Mouse (Mus musculus): Measurements from ENCODE around the gene Eya4.

- TF ChIP-seq CTCF (conservative IDR thresholded peaks at IDR 0.05; ENCODE audit: insufficient read depth, insufficient read length, low read depth, low read length) (no peak), POLR2A (IDR thresholded peaks at IDR 0.05; ENCODE audit: low read depth, low read length) (no peak)
Measured at GRCm38 (mm10) chr10:23277371-23277770, 73.2 kb downstream of the Eya4 start.
